Mouse (Mus musculus): ENCODE data around the gene Gnaq. TPM values are rescaled to one million over a fixed set of nuclear protein-coding genes. Genes with fewer than 3 reads are reported as not detected.
A peak's percentile ranks its signal among the peaks of the same experiment; 100 is the strongest.

Gene Gnaq
- polyA plus RNA-seq, 1 experiment from 2014 or later = 23.3 TPM

GRCm38 (mm10) chr19:16113295-16113694 is 19.3 kb upstream of the Gnaq start:
- Histone ChIP-seq H3K27me3 (ENCODE audit: control insufficient read depth, insufficient read depth, low read length) (no peaks in the 10 kb centered on the region), H3K27ac (ENCODE audit: low read length) (no peak overlapping the region), H3K9me3 (ENCODE audit: control insufficient read depth, low read depth, low read length) (no peaks in the 10 kb centered on the region), H3K4me1 (ENCODE audit: control insufficient read depth, insufficient read depth, low read length) (0 out of 2 replicates have a peak, but pooled peaks cover 3% of the 10 kb centered on the region), H3K9ac (replicated peaks; ENCODE audit: low read depth, low read length) (no peak overlapping the region), H3K4me3 (ENCODE audit: low read depth, low read length) (no peak overlapping the region), H3K36me3 (ENCODE audit: control insufficient read depth, insufficient read depth, low read length) (no peaks in the 10 kb centered on the region), H3K4me2 (replicated peaks; ENCODE audit: low read depth, low read length) (no peak overlapping the region)
- 47% methylated on average over 1 of the region's 1 CpGs for WGBS
- ATAC-seq (ENCODE audit: insufficient number of reproducible peaks, insufficient read depth, low FRiP score, low read depth) = no peak

- no peaks in the 10 kb centered on the region for H3K27me3 ChIP-seq (ENCODE audit: control insufficient read depth, insufficient read depth, low read length)
- H3K27ac ChIP-seq (ENCODE audit: low read length) = no peak overlapping the region
- H3K4me3 ChIP-seq (ENCODE audit: low read depth, low read length) = no peak overlapping the region
- H3K9me3 ChIP-seq (ENCODE audit: control insufficient read depth, low read depth, low read length) = no peaks in the 10 kb centered on the region
- WGBS = 62% methylated on average over 4 of the region's 4 CpGs
- no peak for ATAC-seq (ENCODE audit: insufficient number of reproducible peaks, insufficient read depth, low FRiP score, low read depth)
- H3K36me3 ChIP-seq (ENCODE audit: control insufficient read depth, insufficient read depth, low read length) = no peaks in the 10 kb centered on the region
- H3K9ac ChIP-seq (replicated peaks; ENCODE audit: low read depth, low read length) = no peak overlapping the region
- H3K4me1 ChIP-seq (ENCODE audit: control insufficient read depth, insufficient read depth, low read length) = 0 out of 2 replicates have a peak, but pooled peaks cover 3% of the 10 kb centered on the region
- no peak overlapping the region for H3K4me2 ChIP-seq (replicated peaks; ENCODE audit: low read depth, low read length)
Measured at GRCm38 (mm10) chr19:16118421-16118820, 14.2 kb upstream of the Gnaq start.

GRCm38 (mm10) chr19:16121301-16121700 is 11.3 kb upstream of the Gnaq start:
- no peaks in the 10 kb centered on the region for H3K4me1 ChIP-seq (ENCODE audit: control insufficient read depth, insufficient read depth, low read length)
- H3K9me3 ChIP-seq (ENCODE audit: control insufficient read depth, low read depth, low read length) = no peaks in the 10 kb centered on the region
- H3K9ac ChIP-seq (replicated peaks; ENCODE audit: low read depth, low read length) = no peak overlapping the region
- H3K36me3 ChIP-seq (ENCODE audit: control insufficient read depth, insufficient read depth, low read length) = no peaks in the 10 kb centered on the region
- no peak overlapping the region for H3K4me3 ChIP-seq (ENCODE audit: low read depth, low read length)
- H3K27ac ChIP-seq (ENCODE audit: low read length) = no peak overlapping the region
- H3K27me3 ChIP-seq (ENCODE audit: control insufficient read depth, insufficient read depth, low read length) = no peaks in the 10 kb centered on the region
- no peak for ATAC-seq (ENCODE audit: insufficient number of reproducible peaks, insufficient read depth, low FRiP score, low read depth)
- H3K4me2 ChIP-seq (replicated peaks; ENCODE audit: low read depth, low read length) = no peak overlapping the region
- WGBS = 25% methylated on average over 2 of the region's 2 CpGs

- Histone ChIP-seq H3K27me3 (ENCODE audit: control insufficient read depth, insufficient read depth, low read length) (no peaks in the 10 kb centered on the region), H3K9ac (replicated peaks; ENCODE audit: low read depth, low read length) (no peak overlapping the region), H3K4me2 (replicated peaks; ENCODE audit: low read depth, low read length) (no peak overlapping the region), H3K36me3 (ENCODE audit: control insufficient read depth, insufficient read depth, low read length) (no peaks in the 10 kb centered on the region), H3K27ac (ENCODE audit: low read length) (no peak overlapping the region), H3K9me3 (ENCODE audit: control insufficient read depth, low read depth, low read length) (no peaks in the 10 kb centered on the region), H3K4me3 (ENCODE audit: low read depth, low read length) (no peak overlapping the region), H3K4me1 (ENCODE audit: control insufficient read depth, insufficient read depth, low read length) (peaks cover 10% of the 10 kb centered on the region)
- ATAC-seq (ENCODE audit: insufficient number of reproducible peaks, insufficient read depth, low FRiP score, low read depth) = no peak
- 53% methylated on average over 5 of the region's 5 CpGs for WGBS
Measured at GRCm38 (mm10) chr19:16128715-16129114, 3.9 kb upstream of the Gnaq start.

GRCm38 (mm10) chr19:16129171-16129570 is 3.5 kb upstream of the Gnaq start:
- WGBS = 97% methylated on average over 2 of the region's 2 CpGs
- Histone ChIP-seq H3K9me3 (ENCODE audit: control insufficient read depth, low read depth, low read length) (no peaks in the 10 kb centered on the region), H3K4me2 (replicated peaks; ENCODE audit: low read depth, low read length) (no peak overlapping the region), H3K27ac (ENCODE audit: low read length) (no peak overlapping the region), H3K9ac (replicated peaks; ENCODE audit: low read depth, low read length) (no peak overlapping the region), H3K27me3 (ENCODE audit: control insufficient read depth, insufficient read depth, low read length) (no peaks in the 10 kb centered on the region), H3K36me3 (ENCODE audit: control insufficient read depth, insufficient read depth, low read length) (no peaks in the 10 kb centered on the region), H3K4me1 (ENCODE audit: control insufficient read depth, insufficient read depth, low read length) (peaks cover 10% of the 10 kb centered on the region), H3K4me3 (ENCODE audit: low read depth, low read length) (no peak overlapping the region)
- no peak for ATAC-seq (ENCODE audit: insufficient number of reproducible peaks, insufficient read depth, low FRiP score, low read depth)

- WGBS = 37% methylated on average over 3 of the region's 3 CpGs
- no peak overlapping the region for H3K4me2 ChIP-seq (replicated peaks; ENCODE audit: low read depth, low read length)
- no peaks in the 10 kb centered on the region for H3K27me3 ChIP-seq (ENCODE audit: control insufficient read depth, insufficient read depth, low read length)
- ATAC-seq (ENCODE audit: insufficient number of reproducible peaks, insufficient read depth, low FRiP score, low read depth) = no peak
- peaks cover 16% of the 10 kb centered on the region for H3K4me1 ChIP-seq (ENCODE audit: control insufficient read depth, insufficient read depth, low read length)
- H3K27ac ChIP-seq (ENCODE audit: low read length) = peak overlapping the region; percentile 8; the same call in 1 of the 2 replicates
- H3K9me3 ChIP-seq (ENCODE audit: control insufficient read depth, low read depth, low read length) = no peaks in the 10 kb centered on the region
- no peak overlapping the region for H3K9ac ChIP-seq (replicated peaks; ENCODE audit: low read depth, low read length)
- H3K4me3 ChIP-seq (ENCODE audit: low read depth, low read length) = no peak overlapping the region
- H3K36me3 ChIP-seq (ENCODE audit: control insufficient read depth, insufficient read depth, low read length) = no peaks in the 10 kb centered on the region
Measured at GRCm38 (mm10) chr19:16130476-16130875, 2.2 kb upstream of the Gnaq start.

- Histone ChIP-seq H3K4me1 (ENCODE audit: control insufficient read depth, insufficient read depth, low read length) (peaks cover 21% of the 10 kb centered on the region), H3K27me3 (ENCODE audit: control insufficient read depth, insufficient read depth, low read length) (no peaks in the 10 kb centered on the region), H3K4me2 (replicated peaks; ENCODE audit: low read depth, low read length) (peak overlapping the region; percentile 57), H3K27ac (ENCODE audit: low read length) (peak overlapping the region; percentile 97), H3K36me3 (ENCODE audit: control insufficient read depth, insufficient read depth, low read length) (no peaks in the 10 kb centered on the region), H3K9ac (replicated peaks; ENCODE audit: low read depth, low read length) (peak overlapping the region; percentile 97), H3K9me3 (ENCODE audit: control insufficient read depth, low read depth, low read length) (no peaks in the 10 kb centered on the region), H3K4me3 (ENCODE audit: low read depth, low read length) (peak overlapping the region; percentile 95)
- 7% methylated on average over 6 of the region's 6 CpGs for whole genome bisulfite sequencing
- ATAC-seq (ENCODE audit: insufficient number of reproducible peaks, insufficient read depth, low FRiP score, low read depth) = no peak
Measured at GRCm38 (mm10) chr19:16131831-16132230, 800 bp upstream of the Gnaq start.

- peak; percentile 94 for ATAC-seq (ENCODE audit: insufficient number of reproducible peaks, insufficient read depth, low FRiP score, low read depth)
- Histone ChIP-seq H3K27ac (ENCODE audit: low read length) (peak overlapping the region; percentile 97), H3K4me1 (ENCODE audit: control insufficient read depth, insufficient read depth, low read length) (peaks cover 26% of the 10 kb centered on the region), H3K36me3 (ENCODE audit: control insufficient read depth, insufficient read depth, low read length) (no peaks in the 10 kb centered on the region), H3K4me2 (replicated peaks; ENCODE audit: low read depth, low read length) (peak overlapping the region; percentile 57), H3K9ac (replicated peaks; ENCODE audit: low read depth, low read length) (peak overlapping the region; percentile 97), H3K4me3 (ENCODE audit: low read depth, low read length) (peak overlapping the region; percentile 95), H3K9me3 (ENCODE audit: control insufficient read depth, low read depth, low read length) (no peaks in the 10 kb centered on the region), H3K27me3 (ENCODE audit: control insufficient read depth, insufficient read depth, low read length) (no peaks in the 10 kb centered on the region)
- 0% methylated on average over 22 of the region's 57 CpGs for WGBS
Measured at GRCm38 (mm10) chr19:16132340-16132790, 266 bp upstream of the Gnaq start.
